Mouse (Mus musculus) heart, embryonic 14.5 days (tissue): ENCODE measurements around the gene Mmgt2. TPM values are rescaled to one million over a fixed set of nuclear protein-coding genes. Genes with fewer than 3 reads are reported as not detected.

ENCODE experiments used
- ATAC-seq: fragments of 200-750 bp; cut with Nextera tagmentation; 2 replicates; pipeline ENCODE4 v1.8.0; 2017; ENCODE audit warnings: low read depth, moderate TSS enrichment; ENCODE audit not compliant: insufficient number of reproducible peaks, insufficient read depth, low FRiP score
- H3K27ac ChIP-seq, 2 experiments: fragments of 200-500 bp in 1 of 2; fragments of 300-500 bp in 1 of 2; sonication (generic) in 1 of 2; replicated peaks in 1 of 2; 2 replicates each; pipeline ENCODE4 v1.5.1; 2012 to 2014; ENCODE audit warnings: low read depth in 2 of 2, low read length in 2 of 2, control low read depth in 1 of 2, mild to moderate bottlenecking in 1 of 2, mixed read lengths in 1 of 2; ENCODE audit not compliant: control insufficient read depth in 1 of 2, insufficient read depth in 1 of 2
- H3K27me3 ChIP-seq: fragments of 300-500 bp; sonication (generic); 2 replicates; pipeline ENCODE4 v1.6.1; 2014; ENCODE audit warnings: mild to moderate bottlenecking, low read length, control low read depth; ENCODE audit not compliant: control insufficient read depth, insufficient read depth
- H3K36me3 ChIP-seq: fragments of 300-500 bp; sonication (generic); 2 replicates; pipeline ENCODE4 v1.6.1; 2014; ENCODE audit warnings: mild to moderate bottlenecking, control low read depth, low read length, mixed read lengths; ENCODE audit not compliant: control insufficient read depth, insufficient read depth
- H3K4me1 ChIP-seq, 2 experiments: fragments of 200-500 bp in 1 of 2; fragments of 300-500 bp in 1 of 2; sonication (generic) in 1 of 2; 2 replicates each; pipeline ENCODE4 v1.6.1; 2012 to 2014; ENCODE audit warnings: low read length in 2 of 2, control low read depth in 1 of 2, mixed read lengths in 1 of 2; ENCODE audit not compliant: control insufficient read depth in 2 of 2, insufficient read depth in 2 of 2
- H3K4me2 ChIP-seq: fragments of 300-500 bp; sonication (generic); 2 replicates; pipeline ENCODE4 v1.6.1; 2014; ENCODE audit warnings: mild to moderate bottlenecking, low read length
- H3K4me3 ChIP-seq, 2 experiments: fragments of 200-500 bp in 1 of 2; fragments of 300-500 bp in 1 of 2; sonication (generic) in 1 of 2; 2 replicates each; pipeline ENCODE4 v1.5.1; 2012 to 2014; ENCODE audit warnings: low read length in 2 of 2, mild to moderate bottlenecking in 2 of 2, control low read depth in 1 of 2, low read depth in 1 of 2, moderate library complexity in 1 of 2; ENCODE audit not compliant: control insufficient read depth in 1 of 2, insufficient read depth in 1 of 2
- H3K9ac ChIP-seq: fragments of 300-500 bp; sonication (generic); 2 replicates; pipeline ENCODE4 v1.6.1; 2014; ENCODE audit warnings: mild to moderate bottlenecking, low read length
- H3K9me3 ChIP-seq: fragments of 300-500 bp; sonication (generic); 2 replicates; pipeline ENCODE4 v1.6.1; 2016; ENCODE audit warnings: low read length, control low read depth; ENCODE audit not compliant: control insufficient read depth
- WGBS: fragments of 180-500 bp; shearing (Covaris S2); extraction: QIAGEN DNeasy Blood & Tissue Kit; methylation state at CpG from one replicate; pipeline ENCODE4 v1.1.7; 2014; 5-methylcytosine and 5-hydroxymethylcytosine counted together
- polyA plus RNA-seq: library from polyadenylated mRNA; unstranded; fragments of >200 nt; fragmentation: Nextera tagmentation; extraction: Ambion mirVana; gene quantifications from 2 replicates; pipeline ENCODE4 v1.2.1, GENCODE M21; 2014

The Mmgt2 gene
- polyA plus RNA-seq, 1 experiment from 2014 or later = 56.7 TPM

DNA sequence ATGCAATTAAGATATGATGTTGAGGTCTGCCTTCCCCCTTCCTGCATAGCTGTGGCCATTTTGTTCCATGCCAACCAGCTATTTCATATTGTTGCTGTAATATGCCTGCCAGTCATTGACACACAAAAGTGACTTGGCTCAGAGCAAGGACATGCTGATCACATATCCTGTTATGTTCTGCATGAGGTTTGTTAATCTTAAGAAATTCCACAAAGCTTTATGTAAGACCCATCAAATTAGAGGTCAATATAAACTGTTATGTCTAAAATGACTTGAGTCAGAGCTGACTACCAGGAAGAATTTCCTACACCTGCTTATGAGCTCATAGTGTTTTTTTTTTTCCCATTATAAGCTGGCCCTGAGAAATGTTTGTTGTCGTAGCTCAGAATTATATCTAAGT lies 52.8 kb downstream of the Mmgt2 start:
- Histone ChIP-seq H3K36me3 (no peaks in the 10 kb centered on the region), H3K4me1 (no peaks in the 10 kb centered on the region), H3K27me3 (no peaks in the 10 kb centered on the region), H3K9ac (no peak overlapping the region), H3K9me3 (no peaks in the 10 kb centered on the region), H3K4me2 (no peak overlapping the region), H3K4me3 (no peak overlapping the region), H3K27ac (no peak overlapping the region)
- ATAC-seq = no peak
- WGBS = 74% methylated on average over 1 of the region's 1 CpGs

DNA sequence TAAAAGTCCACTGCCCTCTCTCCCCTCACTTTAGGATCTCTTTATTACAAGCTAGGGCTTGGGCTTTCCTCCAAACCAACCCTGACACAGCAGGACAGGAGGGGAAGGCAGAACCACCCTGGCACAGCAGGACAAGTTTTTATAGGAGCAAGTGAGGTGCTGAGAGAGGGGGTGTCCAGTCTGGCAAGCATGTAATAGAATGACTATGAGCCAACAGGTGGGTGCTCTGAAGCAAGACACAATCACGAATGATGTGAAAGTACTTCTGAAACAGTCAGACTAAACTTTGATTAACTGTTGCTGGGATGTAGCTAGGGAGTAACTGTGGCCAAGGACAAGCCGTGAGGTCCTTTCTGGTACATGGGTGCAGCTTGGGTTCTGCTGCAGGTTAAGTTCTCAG lies 57.7 kb downstream of the Mmgt2 start:
- Histone ChIP-seq H3K9me3 (no peaks in the 10 kb centered on the region), H3K36me3 (no peaks in the 10 kb centered on the region), H3K27me3 (no peaks in the 10 kb centered on the region), H3K4me3 (no peak overlapping the region), H3K4me2 (no peak overlapping the region), H3K4me1 (peaks cover 8 to 18% of the 10 kb centered on the region in 2 experiments), H3K27ac (no peak overlapping the region), H3K9ac (no peak overlapping the region)
- 87% methylated on average over 2 of the region's 2 CpGs for WGBS
- no peak for ATAC-seq

DNA sequence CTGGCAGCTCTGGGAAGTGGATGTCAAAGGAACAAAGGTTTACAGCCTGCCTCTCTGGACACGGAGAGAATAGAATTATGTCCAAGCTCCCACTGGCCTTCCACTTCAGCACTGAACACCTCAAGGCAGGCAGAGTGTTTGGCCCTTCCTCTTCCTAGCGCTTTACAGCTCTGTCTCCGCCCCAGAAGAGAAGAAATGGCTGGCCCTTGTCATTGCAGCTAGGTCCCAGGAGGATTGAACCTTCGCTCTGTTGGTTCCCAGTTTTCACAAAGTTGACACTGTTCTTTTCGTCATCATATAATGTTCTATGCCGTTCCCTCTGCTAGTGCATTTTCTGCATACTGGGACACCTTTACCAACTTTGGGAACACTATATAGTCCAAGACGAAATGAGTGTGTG lies 59.8 kb downstream of the Mmgt2 start:
- no peak overlapping the region for H3K9ac ChIP-seq
- H3K4me3 ChIP-seq = no peak overlapping the region
- 0 out of 2 replicates have a peak, but pooled peaks cover 4% of the 10 kb centered on the region for H3K36me3 ChIP-seq
- no peak overlapping the region for H3K27ac ChIP-seq
- WGBS = 57% methylated on average over 7 of the region's 7 CpGs
- H3K4me1 ChIP-seq = peaks cover 8 to 18% of the 10 kb centered on the region in 2 experiments
- H3K9me3 ChIP-seq = no peaks in the 10 kb centered on the region
- no peak for ATAC-seq
- H3K27me3 ChIP-seq = no peaks in the 10 kb centered on the region
- H3K4me2 ChIP-seq = no peak overlapping the region

DNA sequence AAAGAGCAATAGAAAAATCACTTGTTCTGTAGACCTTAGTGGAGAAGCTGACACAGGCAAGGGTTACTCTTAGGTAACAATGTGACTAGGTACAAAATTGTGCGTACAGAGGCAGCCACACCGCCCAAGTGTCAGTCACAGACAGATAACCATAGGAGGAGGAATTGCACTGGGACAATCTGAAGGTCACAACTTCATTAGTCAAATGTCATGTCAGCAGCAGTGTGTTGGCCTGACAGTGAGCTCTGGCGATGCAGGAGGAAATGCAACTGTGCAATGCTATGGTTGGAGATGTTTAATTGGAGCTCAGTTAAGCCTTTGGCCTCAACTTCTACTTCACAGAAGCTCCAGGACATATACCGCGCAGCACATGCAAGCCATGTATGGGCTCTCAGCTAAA lies 62.2 kb downstream of the Mmgt2 start:
- no peak for ATAC-seq

More for the DNA sequence above, 62.2 kb downstream of the Mmgt2 start:
- no peaks in the 10 kb centered on the region for H3K27me3 ChIP-seq
- H3K36me3 ChIP-seq = peaks cover 10% of the 10 kb centered on the region
- peaks cover 8 to 18% of the 10 kb centered on the region in 2 experiments for H3K4me1 ChIP-seq
- peak overlapping the region; percentile 35 to 47; a peak in 2 of 4 replicates for H3K27ac ChIP-seq
- 55% methylated on average over 5 of the region's 5 CpGs for WGBS
- no peak overlapping the region for H3K4me3 ChIP-seq
- no peaks in the 10 kb centered on the region for H3K9me3 ChIP-seq
- H3K9ac ChIP-seq = no peak overlapping the region
- no peak overlapping the region for H3K4me2 ChIP-seq

Other genes with a start within 250 kb of the Mmgt2 start
- 7.4 and 8.3 TPM in 2 replicates for gene Pigl, start 190.2 kb upstream of the Mmgt2 start, polyA plus RNA-seq
- gene Ncor1, start 190.1 kb upstream of the Mmgt2 start, polyA plus RNA-seq = 141 and 150 TPM in 2 replicates
- gene Cenpv, start 109.4 kb upstream of the Mmgt2 start, polyA plus RNA-seq = 29.8 and 37.7 TPM in 2 replicates
- 2,716 and 2,876 TPM in 2 replicates for gene Ubb, start 97.5 kb upstream of the Mmgt2 start, polyA plus RNA-seq
- gene Trpv2, start 74.2 kb upstream of the Mmgt2 start, polyA plus RNA-seq = 3.7 and 4.2 TPM in 2 replicates
- 19.4 and 21.2 TPM in 2 replicates for gene Lrrc75a, start 141 bp upstream of the Mmgt2 start, polyA plus RNA-seq
- gene Zfp287, start 83.2 kb downstream of the Mmgt2 start, polyA plus RNA-seq = 4.8 and 5.4 TPM in 2 replicates
- gene Gm10428, start 104.4 kb downstream of the Mmgt2 start, polyA plus RNA-seq = not detected in 2 replicates
- gene Zfp286, start 140.8 kb downstream of the Mmgt2 start, polyA plus RNA-seq = 8.4 and 13.9 TPM in 2 replicates
- 4.0 and 5.4 TPM in 2 replicates for gene Trim16, start 171.6 kb downstream of the Mmgt2 start, polyA plus RNA-seq
- gene Fbxw10, start 198.4 kb downstream of the Mmgt2 start, polyA plus RNA-seq = 0.11 and 0.14 TPM in 2 replicates
- 46.0 and 49.3 TPM in 2 replicates for gene Tvp23b, start 230.8 kb downstream of the Mmgt2 start, polyA plus RNA-seq